Mouse (Mus musculus): Measurements from ENCODE around the gene Asb17. TPM values are rescaled to one million over a fixed set of nuclear protein-coding genes. Genes with fewer than 3 reads are reported as not detected.

The Asb17 gene
- not detected for polyA plus RNA-seq (2017; shearing (Covaris generic))

GRCm38 (mm10) chr3:153844030-153844429 lies at the start of gene Asb17:
Gene Asb17, plus strand, starts transcription at chr3:153844209.

Other genes starting within 250 kb of the Asb17 start
- gene St6galnac3, start 119.0 kb upstream of the Asb17 start, polyA plus RNA-seq (2017; shearing (Covaris generic)), result 62.8 TPM
- 0.23 TPM for gene Msh4, start 61.9 kb downstream of the Asb17 start, polyA plus RNA-seq (2017; shearing (Covaris generic))
- 27.0 TPM for gene Rabggtb, start 68.8 kb downstream of the Asb17 start, polyA plus RNA-seq (2017; shearing (Covaris generic))
- 36.6 TPM for gene Acadm, start 100.4 kb downstream of the Asb17 start, polyA plus RNA-seq (2017; shearing (Covaris generic))
- gene Slc44a5, start 129.2 kb downstream of the Asb17 start, polyA plus RNA-seq (2017; shearing (Covaris generic)), result not detected

Data from effector memory CD4-positive, alpha-beta T cell, adult 7 months (primary cell).